Mouse (Mus musculus) small intestine, adult 2 months (tissue): ENCODE results near the gene N4bp3.

Experiments
- CTCF ChIP-seq: fragments of 200-500 bp; IDR thresholded peaks from 2 replicates; pipeline ENCODE4 v1.5.1; 2012; ENCODE audit warnings: low read depth, mild to moderate bottlenecking, control low read depth, inconsistent platforms, low read length, moderate library complexity, mixed read lengths; ENCODE audit not compliant: insufficient replicate concordance, insufficient read length; ENCODE audit errors: extremely low read depth
- POLR2A ChIP-seq: fragments of 200-500 bp; IDR thresholded peaks from 2 replicates; pipeline ENCODE4 v1.6.1; 2012; ENCODE audit warnings: low read depth, mild to moderate bottlenecking, control low read depth, inconsistent platforms, low read length, moderate library complexity

GRCm38 (mm10) chr11:51633721-51634120 is 16.9 kb downstream of the N4bp3 start:
- TF ChIP-seq CTCF (no peak), POLR2A (no peak)
